Mouse (Mus musculus) left cerebral cortex, adult 11 months (tissue): ENCODE measurements at regions not wholly inside any gene's neighbourhood (a gene's known extent, or its start where the extent isn't known, plus 50 kb on each side); places are given as distances from the start of the nearest gene placed in this dataset.

Experiments used
- DNase-seq: peaks from one replicate; pipeline ENCODE4 v3.0.0; 2022; ENCODE audit warnings: low spot score

- DNase-seq, result peak; percentile 0
These were observed 1245.1 kb upstream of the Cdh6 start for GRCm38 (mm10) chr15:14418532-14418931.

DNA sequence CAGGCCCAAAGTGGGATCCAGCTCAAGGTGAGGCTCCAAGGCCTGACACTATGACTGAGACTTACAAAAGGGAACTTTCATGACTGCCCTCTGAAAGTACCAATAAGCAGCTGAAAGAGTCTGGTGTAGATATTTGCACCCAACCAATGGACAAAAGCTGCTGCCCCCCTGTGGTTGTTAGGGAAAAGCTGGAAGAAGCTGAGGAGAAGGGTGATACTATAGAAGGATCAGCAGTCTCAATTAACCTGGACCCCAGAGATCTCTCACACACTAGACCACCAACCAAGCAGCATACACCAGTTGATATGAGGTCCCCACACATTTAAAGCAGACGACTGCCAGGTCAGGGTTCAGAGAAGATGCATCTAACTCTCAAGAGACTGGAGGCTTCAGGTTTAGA lies 1211.9 kb upstream of the Cdh6 start:
- DNase-seq, result no peak

GRCm38 (mm10) chr15:14378340-14378739 lies 1204.9 kb upstream of the Cdh6 start:
- no peak for DNase-seq
